Mouse (Mus musculus) heart, embryonic 12.5 days (tissue): Measurements from ENCODE around the gene Slfn4. TPM values are rescaled to one million over a fixed set of nuclear protein-coding genes. Genes with fewer than 3 reads are reported as not detected.
"Not testable (repeated sequence)": the region's sequence is repeated elsewhere in the genome, so short reads cannot be mapped to it uniquely, and the experiment has no call there.

ENCODE experiments used
- ATAC-seq: fragments of 200-750 bp; cut with Nextera tagmentation; 2 replicates; pipeline ENCODE4 v1.8.0; 2017; ENCODE audit warnings: moderate TSS enrichment, moderate library complexity; ENCODE audit not compliant: insufficient number of reproducible peaks, low FRiP score
- H3K27ac ChIP-seq: fragments of 300-500 bp; sonication (generic); 2 replicates; pipeline ENCODE4 v1.5.1; 2016; ENCODE audit warnings: mild to moderate bottlenecking, moderate library complexity; ENCODE audit not compliant: poor library complexity, severe bottlenecking
- H3K27me3 ChIP-seq: fragments of 300-500 bp; sonication (generic); replicated peaks from 2 replicates; pipeline ENCODE4 v1.6.1; 2016; ENCODE audit warnings: mild to moderate bottlenecking, moderate library complexity
- H3K36me3 ChIP-seq: fragments of 300-500 bp; sonication (generic); 2 replicates; pipeline ENCODE4 v1.6.1; 2016; ENCODE audit warnings: mild to moderate bottlenecking, moderate library complexity
- H3K4me1 ChIP-seq: fragments of 300-500 bp; sonication (generic); replicated peaks from 2 replicates; pipeline ENCODE4 v1.6.1; 2016; ENCODE audit warnings: mild to moderate bottlenecking
- H3K4me2 ChIP-seq: fragments of 300-500 bp; sonication (generic); 2 replicates; pipeline ENCODE4 v1.6.1; 2016; ENCODE audit warnings: mild to moderate bottlenecking, moderate library complexity
- H3K4me3 ChIP-seq: fragments of 300-500 bp; sonication (generic); 2 replicates; pipeline ENCODE4 v1.5.1; 2016; ENCODE audit warnings: mild to moderate bottlenecking
- H3K9ac ChIP-seq: fragments of 300-500 bp; sonication (generic); 2 replicates; pipeline ENCODE4 v1.6.1; 2016; ENCODE audit warnings: mild to moderate bottlenecking, moderate library complexity
- H3K9me3 ChIP-seq: fragments of 300-500 bp; sonication (generic); replicated peaks from 2 replicates; pipeline ENCODE4 v1.6.1; 2016; ENCODE audit warnings: mild to moderate bottlenecking, moderate library complexity
- WGBS: fragments of 180-500 bp; shearing (Covaris S2); methylation state at CpG from one replicate; pipeline ENCODE4 v1.1.7; 2016; 5-methylcytosine and 5-hydroxymethylcytosine counted together
- polyA plus RNA-seq: library from polyadenylated mRNA; unstranded; fragments of >200 nt; fragmentation: Nextera tagmentation; extraction: Ambion mirVana; gene quantifications from 2 replicates; pipeline ENCODE4 v1.2.1, GENCODE M21; 2016

Gene Slfn4
- polyA plus RNA-seq, 1 experiment from 2014 or later = not detected

GRCm38 (mm10) chr11:83224217-83224616 lies 49.2 kb downstream of the Slfn4 start:
- Histone ChIP-seq H3K4me2 (no peak overlapping the region), H3K36me3 (no peaks in the 10 kb centered on the region), H3K4me1 (no peaks in the 10 kb centered on the region), H3K9me3 (no peaks in the 10 kb centered on the region), H3K4me3 (no peak overlapping the region), H3K27ac (no peak overlapping the region), H3K27me3 (no peaks in the 10 kb centered on the region), H3K9ac (no peak overlapping the region)
- ATAC-seq = no peak
- 82% methylated on average over 9 of the region's 9 CpGs for WGBS

- Histone ChIP-seq H3K9me3 (no peaks in the 10 kb centered on the region), H3K27me3 (no peaks in the 10 kb centered on the region), H3K36me3 (no peaks in the 10 kb centered on the region), H3K27ac (no peak overlapping the region), H3K4me3 (no peak overlapping the region), H3K4me1 (no peaks in the 10 kb centered on the region), H3K9ac (no peak overlapping the region), H3K4me2 (no peak overlapping the region)
- WGBS = 77% methylated on average over 3 of the region's 3 CpGs
- no peak for ATAC-seq
Observed at GRCm38 (mm10) chr11:83224750-83225149, 49.8 kb downstream of the Slfn4 start.

- no peak overlapping the region for H3K27ac ChIP-seq
- no peaks in the 10 kb centered on the region for H3K36me3 ChIP-seq
- 81% methylated on average over 9 of the region's 9 CpGs for WGBS
- H3K9me3 ChIP-seq = no peaks in the 10 kb centered on the region
- no peak for ATAC-seq
- H3K4me2 ChIP-seq = no peak overlapping the region
- no peak overlapping the region for H3K4me3 ChIP-seq
- no peak overlapping the region for H3K9ac ChIP-seq
- H3K4me1 ChIP-seq = no peaks in the 10 kb centered on the region
- no peaks in the 10 kb centered on the region for H3K27me3 ChIP-seq
Observed at GRCm38 (mm10) chr11:83225371-83225960, 50.5 kb downstream of the Slfn4 start.

- WGBS = 69% methylated on average over 7 of the region's 7 CpGs
- no peak for ATAC-seq
- Histone ChIP-seq H3K4me1 (no peaks in the 10 kb centered on the region), H3K9ac (no peak overlapping the region), H3K4me3 (no peak overlapping the region), H3K27ac (no peak overlapping the region), H3K4me2 (no peak overlapping the region), H3K9me3 (no peaks in the 10 kb centered on the region), H3K27me3 (no peaks in the 10 kb centered on the region), H3K36me3 (no peaks in the 10 kb centered on the region)
Observed at GRCm38 (mm10) chr11:83227926-83228723, 53.1 kb downstream of the Slfn4 start.

- H3K9me3 ChIP-seq = no peaks in the 10 kb centered on the region
- 69% methylated on average over 3 of the region's 3 CpGs for WGBS
- ATAC-seq = no peak
Observed at GRCm38 (mm10) chr11:83230966-83231365, 56.0 kb downstream of the Slfn4 start.

GRCm38 (mm10) chr11:83233621-83234020 lies 58.6 kb downstream of the Slfn4 start:
- 44% methylated on average over 5 of the region's 5 CpGs for WGBS
- H3K4me2 ChIP-seq, ATAC-seq, H3K36me3 ChIP-seq, H3K9ac ChIP-seq, H3K4me3 ChIP-seq, H3K4me1 ChIP-seq, H3K27me3 ChIP-seq, H3K27ac ChIP-seq, H3K9me3 ChIP-seq: not testable (repeated sequence)

More at GRCm38 (mm10) chr11:83230966-83231365, 56.0 kb downstream of the Slfn4 start:
- Histone ChIP-seq H3K36me3 (no peaks in the 10 kb centered on the region), H3K9ac (no peak overlapping the region), H3K27me3 (no peaks in the 10 kb centered on the region), H3K27ac (no peak overlapping the region), H3K4me1 (no peaks in the 10 kb centered on the region), H3K4me2 (no peak overlapping the region), H3K4me3 (no peak overlapping the region)

- not testable (repeated sequence) for H3K27me3 ChIP-seq, H3K9ac ChIP-seq, H3K4me2 ChIP-seq, H3K4me1 ChIP-seq, H3K36me3 ChIP-seq, H3K9me3 ChIP-seq, H3K4me3 ChIP-seq, H3K27ac ChIP-seq, ATAC-seq
- 80% methylated on average over 9 of the region's 9 CpGs for WGBS
Observed at GRCm38 (mm10) chr11:83237390-83237789, 62.4 kb downstream of the Slfn4 start.

GRCm38 (mm10) chr11:83238389-83238788 lies 63.4 kb downstream of the Slfn4 start:
- no peaks in the 10 kb centered on the region for H3K9me3 ChIP-seq
- H3K27me3 ChIP-seq = no peaks in the 10 kb centered on the region
- H3K9ac ChIP-seq = no peak overlapping the region
- H3K4me3 ChIP-seq = no peak overlapping the region
- no peaks in the 10 kb centered on the region for H3K4me1 ChIP-seq
- WGBS = 71% methylated on average over 2 of the region's 2 CpGs
- no peak for ATAC-seq
- no peak overlapping the region for H3K4me2 ChIP-seq
- H3K27ac ChIP-seq = no peak overlapping the region
- H3K36me3 ChIP-seq = no peaks in the 10 kb centered on the region

GRCm38 (mm10) chr11:83239811-83240210 lies 64.8 kb downstream of the Slfn4 start:
- Histone ChIP-seq H3K4me1 (no peaks in the 10 kb centered on the region), H3K4me2 (no peak overlapping the region), H3K4me3 (no peak overlapping the region), H3K27ac (no peak overlapping the region), H3K36me3 (no peaks in the 10 kb centered on the region), H3K9me3 (no peaks in the 10 kb centered on the region), H3K9ac (no peak overlapping the region), H3K27me3 (no peaks in the 10 kb centered on the region)
- ATAC-seq = no peak
- WGBS = 18% methylated on average over 2 of the region's 2 CpGs

Other genes starting within 250 kb of the Slfn4 start
- gene Slfn5, start 223.8 kb upstream of the Slfn4 start, polyA plus RNA-seq = 2.5 and 2.7 TPM in 2 replicates
- gene Slfn9, start 183.4 kb upstream of the Slfn4 start, polyA plus RNA-seq = 19.9 and 20.3 TPM in 2 replicates
- gene Slfn8, start 154.4 kb upstream of the Slfn4 start, polyA plus RNA-seq = 0.26 and 0.36 TPM in 2 replicates
- gene Slfn2, start 110.1 kb upstream of the Slfn4 start, polyA plus RNA-seq = 2.6 and 3.4 TPM in 2 replicates
- not detected in 2 replicates for gene Slfn1, start 58.3 kb upstream of the Slfn4 start, polyA plus RNA-seq
- 1.1 and 1.2 TPM in 2 replicates for gene Slfn3, start 16.1 kb downstream of the Slfn4 start, polyA plus RNA-seq
- 3.0 and 3.4 TPM in 2 replicates for gene Slfn14, start 111.5 kb downstream of the Slfn4 start, polyA plus RNA-seq
- gene Ap2b1, start 123.8 kb downstream of the Slfn4 start, polyA plus RNA-seq = 53.8 and 58.7 TPM in 2 replicates
- gene Pex12, start 127.4 kb downstream of the Slfn4 start, polyA plus RNA-seq = 9.9 and 10.2 TPM in 2 replicates
- 13.4 and 13.6 TPM in 2 replicates for gene Rasl10b, start 234.0 kb downstream of the Slfn4 start, polyA plus RNA-seq